Mouse (Mus musculus): ENCODE data around the gene Atg2a.

The Atg2a gene

GRCm38 (mm10) chr19:6241274-6242107 is at the start of gene Atg2a:
TSS of gene Atg2a (plus strand) at chr19:6241668.
- peak; percentile 99 for DNase-seq

- no peak for DNase-seq
Measured at GRCm38 (mm10) chr19:6204265-6204664, 37.2 kb upstream of the Atg2a start.

GRCm38 (mm10) chr19:6206716-6207115 is 34.8 kb upstream of the Atg2a start:
- no peak for DNase-seq

GRCm38 (mm10) chr19:6216046-6216705 is 25.3 kb upstream of the Atg2a start:
- no peak for DNase-seq

GRCm38 (mm10) chr19:6218606-6219005 is 22.9 kb upstream of the Atg2a start:
- no peak for DNase-seq

- DNase-seq = no peak
Measured at GRCm38 (mm10) chr19:6226135-6226534, 15.3 kb upstream of the Atg2a start, which contains the start of gene Gpha2. TSS of gene Gpha2 (plus strand) at chr19:6226380.

- DNase-seq = no peak
Measured at GRCm38 (mm10) chr19:6226763-6227162, 14.7 kb upstream of the Atg2a start.

GRCm38 (mm10) chr19:6227864-6228263 is 13.6 kb upstream of the Atg2a start:
- no peak for DNase-seq

GRCm38 (mm10) chr19:6230411-6230810 is 11.1 kb upstream of the Atg2a start:
- no peak for DNase-seq

GRCm38 (mm10) chr19:6231036-6231435 is 10.4 kb upstream of the Atg2a start:
- DNase-seq = no peak

- peak; percentile 29 for DNase-seq
Measured at GRCm38 (mm10) chr19:6233647-6234046, 7.8 kb upstream of the Atg2a start.

- no peak for DNase-seq
Measured at GRCm38 (mm10) chr19:6234337-6235083, 7.0 kb upstream of the Atg2a start.

- DNase-seq = peak; percentile 96
Measured at GRCm38 (mm10) chr19:6235084-6236052, 6.1 kb upstream of the Atg2a start, which contains the start of gene Ppp2r5b. TSS of gene Ppp2r5b (minus strand) at chr19:6235872.

GRCm38 (mm10) chr19:6236053-6236441 is 5.4 kb upstream of the Atg2a start:
- peak; percentile 94 for DNase-seq

- no peak for DNase-seq
Measured at GRCm38 (mm10) chr19:6236842-6237241, 4.6 kb upstream of the Atg2a start.

GRCm38 (mm10) chr19:6238740-6239139 is 2.7 kb upstream of the Atg2a start:
- DNase-seq = no peak

- DNase-seq = no peak
Measured at GRCm38 (mm10) chr19:6240136-6240535, 1.3 kb upstream of the Atg2a start.

- no peak for DNase-seq
Measured at GRCm38 (mm10) chr19:6240725-6241124, 743 bp upstream of the Atg2a start.

GRCm38 (mm10) chr19:6242281-6242680 is 813 bp downstream of the Atg2a start:
- peak; percentile 64 for DNase-seq

- no peak for DNase-seq
Measured at GRCm38 (mm10) chr19:6243226-6243625, 1.8 kb downstream of the Atg2a start.

- DNase-seq = no peak
Measured at GRCm38 (mm10) chr19:6245806-6246205, 4.3 kb downstream of the Atg2a start.

All from kidney, postnatal 14 days (tissue).